Mouse (Mus musculus) cerebellum, adult 11-12 months (tissue): Measurements from ENCODE around the gene Csrp3.

Experiments
- DNase-seq: peaks from one replicate; pipeline ENCODE4 v3.0.0; 2022

Csrp3 gene

GRCm38 (mm10) chr7:48864671-48865458 is 17.0 kb upstream of the Csrp3 start:
- DNase-seq: no peak

- DNase-seq: no peak
Observed at GRCm38 (mm10) chr7:48864199-48864598, 16.4 kb upstream of the Csrp3 start.

- no peak for DNase-seq
Observed at GRCm38 (mm10) chr7:48861796-48862195, 14.0 kb upstream of the Csrp3 start.

- DNase-seq: no peak
Observed at GRCm38 (mm10) chr7:48860948-48861347, 13.1 kb upstream of the Csrp3 start.

GRCm38 (mm10) chr7:48859362-48859761 is 11.5 kb upstream of the Csrp3 start:
- DNase-seq: no peak

- no peak for DNase-seq
Observed at GRCm38 (mm10) chr7:48858257-48858656, 10.4 kb upstream of the Csrp3 start.

GRCm38 (mm10) chr7:48855461-48855860 is 7.6 kb upstream of the Csrp3 start:
- DNase-seq: no peak

GRCm38 (mm10) chr7:48853496-48853895 is 5.7 kb upstream of the Csrp3 start:
- no peak for DNase-seq

GRCm38 (mm10) chr7:48851529-48852104 is 3.8 kb upstream of the Csrp3 start:
- DNase-seq: no peak

GRCm38 (mm10) chr7:48846755-48847154 is 1.1 kb downstream of the Csrp3 start:
- DNase-seq: no peak

- no peak for DNase-seq
Observed at GRCm38 (mm10) chr7:48845213-48845973, 2.4 kb downstream of the Csrp3 start.

GRCm38 (mm10) chr7:48843541-48843940 is 4.3 kb downstream of the Csrp3 start:
- DNase-seq: no peak

- DNase-seq: no peak
Observed at GRCm38 (mm10) chr7:48842353-48842752, 5.5 kb downstream of the Csrp3 start.

GRCm38 (mm10) chr7:48841538-48841937 is 6.3 kb downstream of the Csrp3 start:
- DNase-seq: no peak

- no peak for DNase-seq
Observed at GRCm38 (mm10) chr7:48840545-48840944, 7.3 kb downstream of the Csrp3 start.

- DNase-seq: no peak
Observed at GRCm38 (mm10) chr7:48838434-48838833, 9.4 kb downstream of the Csrp3 start.

GRCm38 (mm10) chr7:48836949-48837348 is 10.9 kb downstream of the Csrp3 start:
- DNase-seq: no peak

GRCm38 (mm10) chr7:48834989-48835626 is 12.7 kb downstream of the Csrp3 start:
- no peak for DNase-seq

GRCm38 (mm10) chr7:48834371-48834970 is 13.4 kb downstream of the Csrp3 start:
- DNase-seq: no peak

GRCm38 (mm10) chr7:48832735-48833134 is 15.1 kb downstream of the Csrp3 start:
- DNase-seq: no peak

GRCm38 (mm10) chr7:48830395-48830794 is 17.4 kb downstream of the Csrp3 start:
- no peak for DNase-seq

GRCm38 (mm10) chr7:48829177-48829910 is 18.5 kb downstream of the Csrp3 start:
- DNase-seq: no peak
